Mouse (Mus musculus): ENCODE measurements around the gene Hmgcr.
"Not testable (repeated sequence)": the region's sequence is repeated elsewhere in the genome, so short reads cannot be mapped to it uniquely, and the experiment has no call there.

Gene Hmgcr

GRCm38 (mm10) chr13:96670019-96670405 is 724 bp downstream of the Hmgcr start:
- no peak for DNase-seq (ENCODE audit: low spot score)

- DNase-seq (ENCODE audit: low spot score) = no peak
These were observed 6.2 kb downstream of the Hmgcr start for GRCm38 (mm10) chr13:96664419-96664974.

GRCm38 (mm10) chr13:96663120-96663519 is 7.6 kb downstream of the Hmgcr start:
- DNase-seq (ENCODE audit: low spot score) = not testable (repeated sequence)

DNA sequence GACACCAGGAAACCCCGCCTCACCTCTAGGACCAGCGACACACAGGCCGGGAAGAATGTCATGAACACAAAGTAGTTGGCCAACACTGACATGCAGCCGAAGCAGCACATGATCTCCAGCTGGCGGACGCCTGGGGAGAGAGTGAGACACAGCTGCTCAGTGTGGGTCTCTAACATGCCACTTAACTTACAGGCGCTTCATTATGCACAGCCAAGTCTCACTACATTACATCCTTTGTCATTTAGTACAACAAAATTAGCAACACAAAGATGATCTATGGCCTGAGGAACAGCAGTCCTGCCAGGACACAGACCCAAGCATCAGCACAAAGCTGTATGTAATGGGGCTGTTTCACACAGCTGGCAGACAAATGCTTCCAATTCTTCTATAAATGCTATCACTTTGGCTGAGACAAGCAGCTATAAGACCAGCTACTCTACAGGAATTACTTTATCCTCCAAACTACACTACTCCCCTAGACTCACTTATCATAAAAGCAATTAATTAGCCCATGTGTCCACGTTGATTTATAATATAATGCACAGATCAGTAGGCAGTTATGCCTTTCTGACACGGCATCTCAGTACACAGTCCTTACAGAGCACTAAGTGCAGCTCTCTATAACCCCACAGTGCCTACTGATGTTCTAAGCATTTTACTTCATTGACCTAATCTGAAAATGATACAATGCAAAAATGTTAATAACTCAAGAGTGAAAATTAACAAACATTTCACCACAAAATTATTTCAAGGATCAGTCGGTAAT is 10.5 kb downstream of the Hmgcr start:
- no peak for DNase-seq (ENCODE audit: low spot score)

DNA sequence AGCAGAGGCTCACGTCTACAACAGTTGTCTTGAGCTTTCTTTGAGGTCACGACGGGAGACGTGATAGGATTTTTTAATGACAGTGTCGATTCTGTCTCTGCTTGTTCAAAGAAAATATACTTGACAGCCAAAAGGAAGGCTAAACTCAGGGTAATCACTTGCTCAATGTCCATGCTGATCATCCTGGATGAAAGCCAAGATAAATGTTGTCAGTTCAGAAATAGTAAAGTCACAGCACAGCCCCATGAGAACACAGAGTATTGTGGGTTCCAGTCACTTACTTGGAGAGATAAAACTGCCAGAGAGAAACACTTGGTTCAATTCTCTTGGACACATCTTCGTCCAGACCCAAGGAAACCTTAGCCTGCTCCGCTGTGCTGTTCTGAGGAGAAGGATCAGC is 11.8 kb downstream of the Hmgcr start:
- DNase-seq (ENCODE audit: low spot score) = peak; percentile 59

DNA sequence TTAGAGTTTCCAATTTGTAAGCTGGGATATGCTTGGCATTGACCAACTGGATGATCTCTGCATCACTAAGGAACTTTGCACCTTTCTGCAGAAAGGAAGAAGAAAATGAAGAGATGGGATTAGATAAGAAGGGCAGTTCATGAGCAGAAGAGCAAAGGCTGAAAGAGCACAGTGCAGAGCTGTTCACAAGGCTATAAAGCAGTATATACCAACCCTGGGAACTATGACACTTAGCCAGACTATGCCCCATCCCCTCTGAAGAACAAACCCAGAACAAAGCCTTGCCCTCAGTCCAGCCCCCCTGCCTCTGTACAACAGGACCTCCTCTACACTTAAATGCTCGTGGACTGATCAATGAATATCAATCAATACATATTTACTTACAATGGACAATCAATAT is 14.1 kb downstream of the Hmgcr start:
- DNase-seq (ENCODE audit: low spot score) = no peak

DNA sequence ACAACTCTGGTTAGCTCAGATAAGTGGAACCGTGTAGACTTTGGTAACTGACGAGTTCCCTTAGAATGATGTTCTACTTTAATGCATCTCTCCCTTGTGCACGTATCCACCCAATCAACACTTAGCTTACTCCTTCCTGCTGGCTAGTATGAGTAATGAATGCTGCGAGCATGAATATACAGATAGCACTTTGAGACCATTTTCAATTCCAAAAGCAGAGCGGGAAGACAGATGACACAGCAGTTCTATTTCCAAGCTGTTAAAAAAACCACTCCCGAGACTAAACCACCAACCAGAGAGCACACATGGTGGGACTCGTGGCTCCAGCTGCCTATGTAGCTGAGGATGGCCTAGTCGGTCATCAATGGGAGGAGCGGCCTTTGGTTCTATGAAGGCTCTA is 17.7 kb downstream of the Hmgcr start:
- no peak for DNase-seq (ENCODE audit: low spot score)

GRCm38 (mm10) chr13:96645822-96646221 is 24.9 kb downstream of the Hmgcr start:
- DNase-seq (ENCODE audit: low spot score) = no peak

GRCm38 (mm10) chr13:96644168-96644567 is 26.6 kb downstream of the Hmgcr start:
- DNase-seq (ENCODE audit: low spot score) = no peak

DNA sequence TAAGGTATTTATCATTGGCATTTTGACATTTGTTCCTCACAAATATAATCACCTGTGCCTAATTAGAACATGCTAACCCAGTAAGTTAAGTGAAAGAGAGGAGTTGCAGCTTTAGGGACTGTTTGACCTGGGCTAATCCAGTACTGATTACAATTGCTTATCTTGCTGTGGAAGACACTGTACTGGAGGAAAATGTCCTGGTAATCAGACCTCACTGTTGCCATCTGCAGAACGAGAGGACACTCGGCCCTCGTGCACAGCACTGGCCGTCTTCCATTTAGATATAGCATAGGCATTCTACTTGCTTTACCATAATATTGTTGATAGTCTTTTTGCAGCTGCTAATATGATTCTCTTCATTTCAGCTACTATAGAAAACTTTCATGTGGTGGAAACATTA is 40.3 kb downstream of the Hmgcr start:
- DNase-seq (ENCODE audit: low spot score) = no peak

DNA sequence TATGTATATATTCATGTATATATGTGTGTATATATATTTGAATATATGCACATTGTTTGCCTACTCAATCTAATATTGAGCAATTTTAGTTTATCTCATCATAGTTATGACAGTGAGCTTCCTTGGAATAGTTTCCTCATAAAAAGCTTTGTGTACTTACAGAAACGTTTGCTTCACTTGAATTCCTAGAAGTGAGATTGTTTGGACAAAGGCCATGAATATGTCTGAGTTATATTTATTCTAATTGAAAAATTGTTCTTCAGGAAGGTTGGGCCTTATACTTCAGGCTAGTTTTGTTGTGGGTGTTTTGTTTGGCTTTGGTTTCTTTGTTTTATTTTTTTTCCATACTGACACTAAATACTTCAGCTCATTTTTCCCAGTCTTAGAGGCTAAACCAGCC is 49.8 kb downstream of the Hmgcr start:
- peak; percentile 75 for DNase-seq (ENCODE audit: low spot score)

DNA sequence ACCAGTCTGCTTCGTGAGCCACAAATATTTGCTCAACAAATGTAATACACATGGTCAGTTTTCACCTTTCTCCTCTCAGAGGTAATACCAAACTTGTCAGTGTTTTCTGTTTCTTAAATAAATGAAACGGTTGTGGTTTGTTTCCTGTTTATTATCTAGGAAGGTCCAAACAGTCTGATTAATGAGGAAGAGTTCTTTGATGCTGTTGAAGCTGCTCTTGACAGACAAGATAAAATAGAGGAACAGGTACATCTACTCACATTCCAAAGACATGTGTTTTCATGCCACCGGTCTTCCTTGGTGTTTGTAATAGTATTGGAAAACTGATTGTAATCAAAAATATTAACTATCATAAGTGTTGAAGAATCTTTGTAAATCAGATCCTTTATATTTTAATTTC is 56.1 kb downstream of the Hmgcr start:
- no peak for DNase-seq (ENCODE audit: low spot score)

- no peak for DNase-seq (ENCODE audit: low spot score)
These were observed 66.5 kb downstream of the Hmgcr start for GRCm38 (mm10) chr13:96604242-96604641.

- no peak for DNase-seq (ENCODE audit: low spot score)
These were observed 71.6 kb downstream of the Hmgcr start for GRCm38 (mm10) chr13:96599182-96599581.

Data from adipocyte (in vitro differentiated cells).